Mouse (Mus musculus) stomach, embryonic 16.5 days (tissue): ENCODE measurements around the gene Hist1h2ae. TPM values are rescaled to one million over a fixed set of nuclear protein-coding genes. Genes with fewer than 3 reads are reported as not detected.

Experiments used
- ATAC-seq: fragments of 200-750 bp; cut with Nextera tagmentation; 2 replicates; pipeline ENCODE4 v1.8.0; 2017; ENCODE audit warnings: moderate number of reproducible peaks, moderate TSS enrichment; ENCODE audit not compliant: insufficient read depth, low FRiP score
- H3K27ac ChIP-seq: fragments of 300-500 bp; sonication (generic); 2 replicates; pipeline ENCODE4 v1.5.1; 2014; ENCODE audit warnings: low read length
- H3K27me3 ChIP-seq: fragments of 300-500 bp; sonication (generic); 2 replicates; pipeline ENCODE4 v1.6.1; 2014; ENCODE audit warnings: low read length, control low read depth, mixed read lengths; ENCODE audit not compliant: control insufficient read depth, insufficient read depth
- H3K36me3 ChIP-seq: fragments of 300-500 bp; sonication (generic); 2 replicates; pipeline ENCODE4 v1.6.1; 2014; ENCODE audit warnings: low read length; ENCODE audit not compliant: control insufficient read depth, insufficient read depth
- H3K4me1 ChIP-seq: fragments of 300-500 bp; sonication (generic); 2 replicates; pipeline ENCODE4 v1.6.1; 2014; ENCODE audit warnings: low read length, control low read depth, mixed read lengths; ENCODE audit not compliant: control insufficient read depth, insufficient read depth
- H3K4me2 ChIP-seq: fragments of 300-500 bp; sonication (generic); 2 replicates; pipeline ENCODE4 v1.6.1; 2014; ENCODE audit warnings: low read depth, low read length, mixed read lengths
- H3K4me3 ChIP-seq: fragments of 300-500 bp; sonication (generic); replicated peaks from 2 replicates; pipeline ENCODE4 v1.5.1; 2014; ENCODE audit warnings: mild to moderate bottlenecking, low read length
- H3K9ac ChIP-seq: fragments of 300-500 bp; sonication (generic); 2 replicates; pipeline ENCODE4 v1.6.1; 2014; ENCODE audit warnings: low read length
- H3K9me3 ChIP-seq: fragments of 300-500 bp; sonication (generic); replicated peaks from 2 replicates; pipeline ENCODE4 v1.6.1; 2016; ENCODE audit warnings: low read length, control low read depth; ENCODE audit not compliant: control insufficient read depth
- WGBS: fragments of 180-500 bp; shearing (Covaris S2); extraction: QIAGEN DNeasy Blood & Tissue Kit; methylation state at CpG from one replicate; pipeline ENCODE4 v1.1.7; 2014; 5-methylcytosine and 5-hydroxymethylcytosine counted together
- polyA plus RNA-seq: library from polyadenylated mRNA; unstranded; fragments of >200 nt; fragmentation: Nextera tagmentation; extraction: Ambion mirVana; gene quantifications from 2 replicates; pipeline ENCODE4 v1.2.1, GENCODE M21; 2015

Gene Hist1h2ae
- 34.0 and 56.1 TPM in 2 replicates for polyA plus RNA-seq

DNA sequence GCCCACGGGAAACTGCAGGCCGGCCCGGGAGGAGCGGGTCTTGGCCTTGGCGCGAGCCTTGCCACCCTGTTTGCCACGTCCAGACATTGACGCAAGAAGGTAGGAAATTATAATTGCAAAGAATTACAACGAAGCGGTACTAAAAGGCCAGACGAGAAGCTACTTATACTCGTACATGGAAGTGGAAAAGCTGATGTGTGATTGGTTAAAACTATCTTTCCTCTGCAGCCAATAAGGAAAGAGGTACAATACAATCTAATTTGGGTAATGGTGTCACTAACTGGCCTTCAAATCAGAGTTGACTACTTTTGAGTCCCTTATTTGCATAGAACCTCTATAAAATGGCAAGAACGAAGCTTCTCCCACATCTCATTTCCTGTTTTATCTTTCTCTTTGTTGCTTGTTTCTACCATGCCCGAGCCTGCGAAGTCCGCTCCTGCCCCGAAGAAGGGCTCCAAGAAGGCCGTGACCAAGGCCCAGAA is at the start of gene Hist1h2ae, which contains the start of gene Hist1h2bg:
Gene Hist1h2ae, minus strand, starts transcription at position 199 of the 482 bp plus-strand sequence.
Gene Hist1h2bg, plus strand, starts transcription at position 375 of the 482 bp plus-strand sequence.
- peak within 1 kb of the TSS; percentile 54 for H3K4me3 ChIP-seq
- peak; percentile 91 for ATAC-seq
- peak within 1 kb of the TSS; percentile 95 for H3K27ac ChIP-seq
- H3K9ac ChIP-seq, result peak within 1 kb of the TSS; percentile 70
- H3K4me1 ChIP-seq, result peaks cover 23% of the 10 kb centered on the region
- no peaks in the 10 kb centered on the region for H3K36me3 ChIP-seq
- no peaks in the 10 kb centered on the region for H3K27me3 ChIP-seq
- WGBS, result under 1% methylated on average over 18 of the region's 18 CpGs
- H3K9me3 ChIP-seq, result no peaks in the 10 kb centered on the region
- peak within 1 kb of the TSS; percentile 75 for H3K4me2 ChIP-seq

- H3K9ac ChIP-seq, result peak overlapping the region; percentile 78
- peak overlapping the region; percentile 86 for H3K4me3 ChIP-seq
- no peak for ATAC-seq
- H3K9me3 ChIP-seq, result no peaks in the 10 kb centered on the region
- WGBS, result 43% methylated on average over 12 of the region's 12 CpGs
- no peaks in the 10 kb centered on the region for H3K27me3 ChIP-seq
- H3K4me2 ChIP-seq, result peak overlapping the region; percentile 75
- peaks cover 11% of the 10 kb centered on the region; the same call in 1 of the 2 replicates for H3K4me1 ChIP-seq
- no peaks in the 10 kb centered on the region for H3K36me3 ChIP-seq
- H3K27ac ChIP-seq, result peak overlapping the region; percentile 99
Measured at GRCm38 (mm10) chr13:23620056-23620732, 49.2 kb upstream of the Hist1h2ae start.

DNA sequence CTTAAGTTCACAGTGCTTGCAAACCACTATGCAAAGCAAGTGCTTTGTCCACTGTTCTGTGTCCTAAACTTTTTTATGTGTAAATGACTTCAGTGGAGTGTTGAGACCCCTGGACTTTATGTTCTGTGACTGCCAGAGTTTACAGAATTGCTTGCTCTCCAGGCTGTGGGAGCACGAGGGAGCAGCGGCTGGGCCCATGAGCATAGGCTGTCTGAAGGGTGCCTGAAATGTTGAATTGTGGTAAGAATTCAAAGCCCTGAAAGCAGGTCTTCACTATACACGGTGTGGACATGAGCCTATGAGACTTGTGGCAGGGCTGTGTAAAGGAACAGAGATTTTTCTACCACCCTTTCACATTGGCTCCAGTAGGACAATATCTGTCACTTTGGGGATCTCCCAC is 40.6 kb upstream of the Hist1h2ae start:
- Histone ChIP-seq H3K4me2 (no peak overlapping the region), H3K27me3 (no peaks in the 10 kb centered on the region), H3K9me3 (no peaks in the 10 kb centered on the region), H3K4me1 (no peaks in the 10 kb centered on the region), H3K4me3 (no peak overlapping the region), H3K36me3 (no peaks in the 10 kb centered on the region), H3K9ac (no peak overlapping the region), H3K27ac (no peak overlapping the region)
- whole genome bisulfite sequencing, result 87% methylated on average over 3 of the region's 3 CpGs
- ATAC-seq, result no peak

GRCm38 (mm10) chr13:23610393-23610792 is 39.4 kb upstream of the Hist1h2ae start:
- H3K4me1 ChIP-seq, result no peaks in the 10 kb centered on the region
- no peak for ATAC-seq
- 64% methylated on average over 2 of the region's 2 CpGs for WGBS

GRCm38 (mm10) chr13:23609844-23610243 is 38.8 kb upstream of the Hist1h2ae start:
- no peak overlapping the region for H3K4me3 ChIP-seq
- no peaks in the 10 kb centered on the region for H3K4me1 ChIP-seq
- no peaks in the 10 kb centered on the region for H3K27me3 ChIP-seq
- no peak overlapping the region for H3K27ac ChIP-seq
- H3K36me3 ChIP-seq, result no peaks in the 10 kb centered on the region
- H3K9me3 ChIP-seq, result no peaks in the 10 kb centered on the region
- no peak overlapping the region for H3K4me2 ChIP-seq
- no peak for ATAC-seq
- no peak overlapping the region for H3K9ac ChIP-seq

More at GRCm38 (mm10) chr13:23610393-23610792, 39.4 kb upstream of the Hist1h2ae start:
- Histone ChIP-seq H3K9ac (no peak overlapping the region), H3K27ac (no peak overlapping the region), H3K4me3 (no peak overlapping the region), H3K9me3 (no peaks in the 10 kb centered on the region), H3K4me2 (no peak overlapping the region), H3K27me3 (no peaks in the 10 kb centered on the region), H3K36me3 (no peaks in the 10 kb centered on the region)

GRCm38 (mm10) chr13:23609209-23609608 is 38.2 kb upstream of the Hist1h2ae start:
- Histone ChIP-seq H3K4me1 (no peaks in the 10 kb centered on the region), H3K9me3 (no peaks in the 10 kb centered on the region), H3K9ac (no peak overlapping the region), H3K27me3 (no peaks in the 10 kb centered on the region), H3K4me3 (no peak overlapping the region), H3K27ac (no peak overlapping the region), H3K4me2 (no peak overlapping the region), H3K36me3 (no peaks in the 10 kb centered on the region)
- ATAC-seq, result no peak
- WGBS, result 76% methylated on average over 4 of the region's 4 CpGs

DNA sequence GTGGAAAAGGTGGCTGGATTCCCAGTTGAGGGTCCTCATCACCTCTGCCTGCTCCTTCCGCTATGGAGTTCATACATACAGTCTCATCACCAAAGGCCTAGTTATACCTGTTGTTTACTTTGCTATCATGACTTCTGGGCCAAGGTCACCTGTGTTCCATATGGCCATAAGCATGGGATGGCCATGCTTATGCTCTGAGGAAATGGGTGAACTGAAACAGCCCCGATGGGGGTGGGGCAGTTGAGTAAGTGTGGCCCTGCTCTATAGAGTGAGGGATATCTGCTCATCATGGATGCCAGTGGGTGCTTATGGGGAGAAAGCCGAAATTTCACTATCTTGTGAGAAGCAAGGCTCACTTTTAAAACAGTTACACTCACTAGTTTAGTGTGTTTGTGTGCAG is 34.0 kb upstream of the Hist1h2ae start:
- H3K9me3 ChIP-seq, result no peaks in the 10 kb centered on the region
- H3K4me3 ChIP-seq, result no peak overlapping the region
- no peak overlapping the region for H3K27ac ChIP-seq
- ATAC-seq, result no peak
- no peaks in the 10 kb centered on the region for H3K36me3 ChIP-seq
- H3K4me2 ChIP-seq, result no peak overlapping the region
- no peaks in the 10 kb centered on the region for H3K27me3 ChIP-seq
- no peak overlapping the region for H3K9ac ChIP-seq
- WGBS, result 83% methylated on average over 3 of the region's 3 CpGs
- H3K4me1 ChIP-seq, result no peaks in the 10 kb centered on the region

DNA sequence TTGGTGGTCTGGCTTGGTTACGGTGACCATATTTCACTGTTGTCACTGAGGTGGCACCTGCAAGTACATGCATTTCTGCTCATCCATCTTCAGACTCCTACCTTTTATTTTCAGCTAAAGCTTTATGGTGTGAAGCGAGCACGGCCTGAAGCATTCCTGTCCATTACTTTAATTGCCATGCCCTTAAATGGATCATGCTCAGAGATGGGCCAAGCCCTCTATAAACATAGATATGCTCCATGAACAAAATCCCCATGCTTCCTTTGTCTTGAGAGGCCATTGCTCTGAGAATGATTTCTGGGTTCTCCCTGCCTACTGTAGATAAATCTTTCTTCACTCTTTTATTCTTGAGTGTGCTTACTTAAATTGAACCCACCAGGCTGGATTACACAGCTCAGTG is 33.4 kb upstream of the Hist1h2ae start:
- no peak overlapping the region for H3K27ac ChIP-seq
- H3K4me2 ChIP-seq, result no peak overlapping the region
- WGBS, result 76% methylated on average over 3 of the region's 3 CpGs
- no peaks in the 10 kb centered on the region for H3K4me1 ChIP-seq
- no peaks in the 10 kb centered on the region for H3K36me3 ChIP-seq
- H3K4me3 ChIP-seq, result no peak overlapping the region
- H3K27me3 ChIP-seq, result no peaks in the 10 kb centered on the region
- no peak overlapping the region for H3K9ac ChIP-seq
- ATAC-seq, result no peak
- H3K9me3 ChIP-seq, result no peaks in the 10 kb centered on the region

DNA sequence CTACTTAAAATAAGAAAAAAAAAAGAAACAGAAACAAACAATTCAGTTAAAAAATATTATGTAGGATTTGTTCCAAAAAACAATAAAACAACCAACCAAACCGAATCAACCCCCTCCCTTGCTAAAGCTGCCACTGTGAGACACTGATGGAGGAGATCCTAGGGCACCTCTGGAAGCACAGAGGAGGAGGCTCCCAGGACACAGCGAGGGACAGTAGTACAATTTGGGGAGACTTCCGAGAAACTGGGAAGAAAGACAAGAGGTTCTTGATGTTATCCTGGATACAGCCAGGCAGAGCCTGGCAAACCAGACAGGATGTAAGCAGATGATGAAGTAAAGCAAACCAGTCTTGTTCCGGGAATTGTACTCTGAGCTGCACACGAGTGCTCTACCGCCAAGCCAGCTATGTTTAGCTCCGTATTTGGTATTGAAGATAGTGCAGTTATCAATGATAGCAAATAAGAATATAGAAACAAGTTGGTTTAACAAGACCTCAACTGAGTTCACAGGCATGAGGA is 32.2 kb upstream of the Hist1h2ae start:
- no peak overlapping the region for H3K27ac ChIP-seq
- 67% methylated on average over 7 of the region's 7 CpGs for WGBS
- H3K36me3 ChIP-seq, result no peaks in the 10 kb centered on the region
- no peak overlapping the region for H3K9ac ChIP-seq
- H3K4me2 ChIP-seq, result no peak overlapping the region
- H3K27me3 ChIP-seq, result no peaks in the 10 kb centered on the region
- no peaks in the 10 kb centered on the region for H3K4me1 ChIP-seq
- no peak overlapping the region for H3K4me3 ChIP-seq
- no peak for ATAC-seq
- no peaks in the 10 kb centered on the region for H3K9me3 ChIP-seq
